Comparison of ENCODE assay signal across 8 mouse cellular contexts in the genomic region with DNA sequence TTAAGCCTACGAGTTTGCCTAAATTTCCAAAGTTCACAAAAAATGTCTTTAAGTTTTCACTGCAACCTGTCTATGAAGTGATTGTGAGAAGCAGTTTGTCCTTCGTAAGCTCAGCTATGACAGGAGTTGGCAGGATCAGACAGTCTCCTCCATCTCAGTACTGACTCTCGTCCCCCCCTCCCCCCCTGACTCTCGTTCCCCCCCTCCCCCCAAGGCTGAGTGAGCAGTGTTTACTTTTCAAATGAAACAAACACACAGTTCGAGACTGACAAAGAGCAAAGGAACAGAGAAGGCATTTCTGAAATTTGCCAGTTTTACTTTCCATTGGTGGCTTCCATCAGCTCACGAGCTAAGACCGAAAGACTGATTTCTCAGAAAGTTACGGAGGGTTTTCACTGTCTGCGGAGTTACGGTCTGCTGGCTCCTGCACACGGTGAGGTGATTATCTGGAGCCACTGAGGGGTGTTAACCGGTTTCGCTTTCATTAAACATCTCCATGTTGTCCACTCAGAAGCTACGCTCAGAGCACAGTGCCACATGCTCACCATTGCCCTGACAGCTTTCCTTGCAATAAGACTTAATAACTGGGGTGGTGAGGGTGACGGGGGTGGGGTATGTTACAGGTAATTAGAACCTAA.
DNase-seq lines count a peak whose midpoint lies in the region; ATAC-seq and TF ChIP-seq lines count a peak whose summit lies in the region.
"Had no signal": no experiment of that assay in that cellular context is flagged by ENCODE, and none has a peak within 500 bp of the region (broad histone marks: within the 10 kb centered on the region; RNA-seq: fewer than 3 reads in every experiment).

No protein-coding gene starts in this region.

- no peak for TF ChIP-seq EP300 in liver, embryonic 14.5 days (IDR thresholded peaks at IDR 0.05; ENCODE audit: low read depth)

- H3K27ac ChIP-seq in lung, embryonic 15.5 days = peak overlapping the region; percentile 54
- H3K27ac ChIP-seq in forebrain, embryonic 16.5 days (ENCODE audit: low read length) = no peak overlapping the region
- H3K27ac ChIP-seq in liver, embryonic 14.5 days = no peak overlapping the region
- H3K27ac ChIP-seq in stomach, embryonic 16.5 days (ENCODE audit: low read length) = peak overlapping the region; percentile 29; the same call in 1 of the 2 replicates

- peaks cover 69% of the 10 kb centered on the region for H3K4me1 ChIP-seq in lung, embryonic 15.5 days
- H3K4me1 ChIP-seq in forebrain, embryonic 16.5 days (replicated peaks; ENCODE audit: control insufficient read depth, insufficient read depth, low read length) = peaks cover 31% of the 10 kb centered on the region
- H3K4me1 ChIP-seq in liver, embryonic 14.5 days (replicated peaks; ENCODE audit: control insufficient read depth in 2 of 2, insufficient read depth in 2 of 2, low read length in 1 of 2) = peaks cover 0 to 9% of the 10 kb centered on the region in 2 experiments; a peak in 2 of 4 replicates
- peaks cover 25% of the 10 kb centered on the region for H3K4me1 ChIP-seq in stomach, embryonic 16.5 days (ENCODE audit: control insufficient read depth, insufficient read depth, low read length)

- no peaks in the 10 kb centered on the region for H3K27me3 ChIP-seq in lung, embryonic 15.5 days
- H3K27me3 ChIP-seq in forebrain, embryonic 16.5 days (replicated peaks; ENCODE audit: control insufficient read depth, insufficient read depth, low read length) = peaks cover 64% of the 10 kb centered on the region
- H3K27me3 ChIP-seq in liver, embryonic 14.5 days (ENCODE audit: control insufficient read depth, insufficient read depth, low read length) = no peaks in the 10 kb centered on the region
- H3K27me3 ChIP-seq in stomach, embryonic 16.5 days (ENCODE audit: control insufficient read depth, insufficient read depth, low read length) = no peaks in the 10 kb centered on the region

- H3K9me3 ChIP-seq in lung, embryonic 15.5 days = no peaks in the 10 kb centered on the region
- no peaks in the 10 kb centered on the region for H3K9me3 ChIP-seq in forebrain, embryonic 16.5 days (ENCODE audit: control insufficient read depth, low read length)
- no peaks in the 10 kb centered on the region for H3K9me3 ChIP-seq in liver, embryonic 14.5 days (ENCODE audit: control insufficient read depth, low read length)
- H3K9me3 ChIP-seq in stomach, embryonic 16.5 days (replicated peaks; ENCODE audit: control insufficient read depth, low read length) = no peaks in the 10 kb centered on the region

- peak; percentile 48 for ATAC-seq in lung, embryonic 15.5 days (ENCODE audit: borderline replicate concordance, extremely low read depth, low FRiP score, low TSS enrichment)
- ATAC-seq in forebrain, embryonic 16.5 days = no peak
- no peak for ATAC-seq in liver, embryonic 14.5 days (ENCODE audit: insufficient read depth)
- ATAC-seq in stomach, embryonic 16.5 days (ENCODE audit: insufficient read depth, low FRiP score) = peak; percentile 45; the same call in 1 of the 2 replicates
- ATAC-seq in megakaryocyte-erythroid progenitor cell, adult 5-6 weeks (replicated peaks; ENCODE audit: low FRiP score, low TSS enrichment, poor library complexity, severe bottlenecking) = no peak

- no peak for DNase-seq in lung, postnatal 14 days
- no peak for DNase-seq in liver, embryonic 14.5 days (ENCODE audit: low read depth in 3 of 3, low spot score in 3 of 3)
- DNase-seq in layer of hippocampus, adult 18-20 months (ENCODE audit: low spot score in 2 of 2) = no peak
- DNase-seq: adrenal gland, adult 2 months had no signal

- 19% methylated on average over 15 of the region's 15 CpGs for WGBS in lung, embryonic 15.5 days
- 8% methylated on average over 15 of the region's 15 CpGs for WGBS in forebrain, embryonic 16.5 days
- 65% methylated on average over 15 of the region's 15 CpGs for WGBS in liver, embryonic 14.5 days (ENCODE audit: insufficient replicate concordance)
- 23% methylated on average over 15 of the region's 15 CpGs for WGBS in stomach, embryonic 16.5 days

- peak overlapping the region; percentile 45 for H3K4me2 ChIP-seq in lung, embryonic 15.5 days
- peak overlapping the region; percentile 20; the same call in 1 of the 2 replicates for H3K4me2 ChIP-seq in forebrain, embryonic 16.5 days (ENCODE audit: low read length)
- H3K4me2 ChIP-seq in liver, embryonic 14.5 days (ENCODE audit: low read depth) = peak overlapping the region; percentile 31
- peak overlapping the region; percentile 47 for H3K4me2 ChIP-seq in stomach, embryonic 16.5 days (ENCODE audit: low read depth, low read length)

- H3K36me3 ChIP-seq in lung, embryonic 15.5 days = peaks cover under 1% of the 10 kb centered on the region; the same call in 1 of the 2 replicates
- no peaks in the 10 kb centered on the region for H3K36me3 ChIP-seq in forebrain, embryonic 16.5 days (ENCODE audit: control insufficient read depth, insufficient read depth)
- H3K36me3 ChIP-seq in liver, embryonic 14.5 days (replicated peaks; ENCODE audit: control insufficient read depth, insufficient read depth, low read depth) = no peaks in the 10 kb centered on the region
- no peaks in the 10 kb centered on the region for H3K36me3 ChIP-seq in stomach, embryonic 16.5 days (ENCODE audit: control insufficient read depth, insufficient read depth, low read length)

- H3K4me3 ChIP-seq in lung, embryonic 15.5 days = peak overlapping the region; percentile 21
- H3K4me3 ChIP-seq in forebrain, embryonic 16.5 days (replicated peaks; ENCODE audit: low read length) = no peak overlapping the region
- H3K4me3 ChIP-seq in liver, embryonic 14.5 days (ENCODE audit: insufficient read depth in 1 of 2, low read depth in 2 of 2, low read length in 2 of 2) = peak overlapping the region; percentile 10 to 39; a peak in 3 of 4 replicates
- H3K4me3 ChIP-seq in stomach, embryonic 16.5 days (replicated peaks; ENCODE audit: low read length) = peak overlapping the region; percentile 27

- no peak for TF ChIP-seq CTCF in liver, embryonic 14.5 days (IDR thresholded peaks at IDR 0.05; ENCODE audit: low read depth)

- 0 out of 2 replicates have a peak overlapping the region, but pooled peaks have one; percentile 11 for H3K9ac ChIP-seq in lung, embryonic 15.5 days
- H3K9ac ChIP-seq in forebrain, embryonic 16.5 days (replicated peaks; ENCODE audit: low read depth, low read length) = no peak overlapping the region
- H3K9ac ChIP-seq in liver, embryonic 14.5 days (replicated peaks) = no peak overlapping the region; the same call in 1 of the 2 replicates
- H3K9ac ChIP-seq in stomach, embryonic 16.5 days (ENCODE audit: low read length) = peak overlapping the region; percentile 46

Comparison
In these comparisons a context has a peak if more than half of its experiments do, and no peak if none do; other contexts are left out.
1. ATAC-seq: peak in lung, embryonic 15.5 days (single experiment) and stomach, embryonic 16.5 days (single experiment); none in forebrain, embryonic 16.5 days (single experiment), liver, embryonic 14.5 days (single experiment) and megakaryocyte-erythroid progenitor cell, adult 5-6 weeks (single experiment).
2. H3K27ac ChIP-seq: peak in lung, embryonic 15.5 days (single experiment) and stomach, embryonic 16.5 days (single experiment); none in forebrain, embryonic 16.5 days (single experiment) and liver, embryonic 14.5 days (single experiment).
3. H3K9ac ChIP-seq: peak in lung, embryonic 15.5 days (single experiment) and stomach, embryonic 16.5 days (single experiment); none in forebrain, embryonic 16.5 days (single experiment) and liver, embryonic 14.5 days (single experiment).
4. Peak in every context shown above with its lines, with median percentiles within 50 percentile points of each other: H3K4me2 ChIP-seq.